Mouse (Mus musculus) layer of hippocampus, adult 18-20 months (tissue): ENCODE measurements at regions not wholly inside any gene's neighbourhood (a gene's known extent, or its start where the extent isn't known, plus 50 kb on each side); places are given as distances from the start of the nearest gene placed in this dataset.
A peak's percentile ranks its signal among the peaks of the same experiment; 100 is the strongest.
"Not testable (repeated sequence)": the region's sequence is repeated elsewhere in the genome, so short reads cannot be mapped to it uniquely, and the experiment has no call there.

Source experiments
- DNase-seq, 2 experiments: peaks; one replicate each; pipeline ENCODE4 v3.0.0; 2022; ENCODE audit warnings: low spot score in 2 of 2

DNA sequence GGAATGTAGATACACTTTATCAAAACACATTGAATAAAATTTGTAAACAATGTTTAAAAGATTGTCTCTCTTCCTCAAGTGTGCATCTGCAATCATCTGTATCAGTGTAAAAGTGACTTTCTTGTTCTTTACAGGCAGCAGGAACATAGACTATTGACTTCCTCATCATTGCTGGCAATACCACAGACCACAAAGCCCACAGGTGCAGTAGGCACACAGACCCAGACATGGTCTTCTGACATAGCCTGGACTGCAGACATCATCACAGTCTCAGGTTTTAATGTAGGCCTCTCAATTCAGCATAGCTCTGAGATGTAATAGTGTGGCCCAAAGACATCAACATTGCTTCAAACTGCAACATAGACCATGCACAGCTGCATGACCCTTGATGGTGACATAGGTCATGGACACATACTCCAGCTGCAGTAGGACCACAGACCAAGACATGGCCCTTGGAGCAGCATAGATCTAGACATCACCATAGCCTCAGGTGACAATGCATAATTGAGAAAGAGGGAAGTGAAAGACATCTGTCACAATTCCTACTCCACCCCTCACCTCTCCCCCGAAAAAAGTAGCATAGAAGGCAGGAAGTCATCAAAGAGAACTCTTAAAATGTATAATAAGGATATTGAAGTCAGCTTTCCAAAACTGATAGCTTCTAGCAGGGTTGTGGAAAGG, 74.1 kb upstream of the Speer2 start:
- DNase-seq = no peak

- DNase-seq = no peak
Measured at GRCm38 (mm10) chr16:69943635-69944034, 80.1 kb upstream of the Speer2 start.

DNA sequence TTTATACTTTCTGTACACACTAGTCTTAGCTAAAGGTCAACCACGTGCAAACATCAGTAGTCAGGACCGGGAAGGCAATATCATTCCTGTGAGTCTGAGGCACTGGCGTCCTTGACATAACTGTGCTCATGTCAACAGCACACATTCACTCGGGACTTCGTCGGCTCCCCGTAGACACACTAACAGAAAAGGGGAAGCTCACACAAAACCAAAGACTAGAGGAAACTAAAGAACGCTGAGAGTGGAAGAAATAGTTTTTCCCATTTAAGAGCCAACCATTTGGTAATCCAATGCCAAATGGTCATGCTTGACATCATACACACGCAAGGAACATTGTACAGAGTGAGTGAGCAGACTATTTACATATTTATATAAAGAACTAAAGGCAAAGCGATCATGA, 85.2 kb upstream of the Speer2 start:
- no peak for DNase-seq

DNA sequence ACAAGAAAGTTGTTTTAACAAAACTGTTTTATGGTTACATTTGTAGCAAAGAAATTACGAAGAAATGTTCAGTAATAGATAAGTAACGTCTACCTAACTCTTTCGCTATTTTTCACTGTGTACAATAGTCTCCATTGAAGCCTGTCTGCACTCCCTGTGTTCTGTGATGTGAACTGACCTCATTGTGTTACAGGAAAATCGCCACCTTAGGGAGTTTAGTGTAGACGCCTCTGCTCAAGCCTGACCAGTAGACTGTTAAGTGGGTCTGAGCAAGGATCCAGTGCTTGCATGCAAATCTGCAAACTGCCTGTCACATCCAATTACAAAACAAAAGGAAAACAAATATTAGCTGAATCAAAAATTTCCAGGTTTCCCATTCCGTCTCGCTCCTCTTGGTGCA, 85.8 kb upstream of the Speer2 start:
- DNase-seq = no peak

- DNase-seq = no peak
Measured at GRCm38 (mm10) chr16:69951581-69951980, 88.0 kb upstream of the Speer2 start.

DNA sequence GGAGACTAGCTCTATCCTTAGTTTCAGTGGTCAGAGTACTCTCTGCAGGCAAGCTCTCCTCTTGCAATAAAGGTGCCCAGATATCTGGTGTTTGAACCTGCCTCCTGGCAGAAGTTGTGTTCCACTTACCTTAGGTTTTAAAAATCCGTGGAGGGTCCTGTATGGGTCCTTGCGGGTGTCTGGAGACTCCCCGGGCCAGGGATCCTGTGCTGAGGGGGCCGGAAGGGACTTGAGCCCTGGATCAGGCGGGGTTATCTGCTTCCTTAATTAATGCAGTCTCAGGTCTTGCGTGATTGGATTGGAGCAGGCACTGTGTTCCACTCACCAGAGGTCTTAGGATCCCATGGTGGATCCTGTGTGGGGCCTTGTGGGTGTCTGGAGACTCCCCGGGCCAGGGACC, 103.0 kb upstream of the Speer2 start:
- not testable (repeated sequence) for DNase-seq

- no peak for DNase-seq
Measured at GRCm38 (mm10) chr16:69979813-69980527, 116.4 kb upstream of the Speer2 start.

GRCm38 (mm10) chr16:69984320-69984719, 120.8 kb upstream of the Speer2 start:
- DNase-seq = no peak

GRCm38 (mm10) chr16:69991907-69992470, 128.4 kb upstream of the Speer2 start:
- no peak for DNase-seq

DNA sequence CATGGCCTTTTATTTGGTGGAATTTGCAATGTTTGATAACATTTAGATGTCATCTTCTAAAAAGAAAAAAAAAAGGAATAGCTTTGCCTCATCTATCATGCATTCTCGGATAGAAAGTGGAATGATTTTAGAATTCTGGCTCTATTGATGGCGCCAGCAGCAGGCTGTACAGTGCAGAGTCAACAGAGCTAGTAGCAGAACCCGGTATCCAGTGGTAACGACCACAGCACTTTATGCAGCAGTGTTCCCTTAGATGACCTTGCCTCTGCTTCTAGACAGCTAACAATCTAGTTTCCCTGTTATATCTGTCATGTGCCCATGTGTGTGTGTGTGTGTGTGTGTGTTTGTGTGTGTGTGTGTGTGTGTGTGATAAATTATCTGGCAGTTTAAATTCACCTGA, 129.2 kb upstream of the Speer2 start:
- DNase-seq = no peak

DNA sequence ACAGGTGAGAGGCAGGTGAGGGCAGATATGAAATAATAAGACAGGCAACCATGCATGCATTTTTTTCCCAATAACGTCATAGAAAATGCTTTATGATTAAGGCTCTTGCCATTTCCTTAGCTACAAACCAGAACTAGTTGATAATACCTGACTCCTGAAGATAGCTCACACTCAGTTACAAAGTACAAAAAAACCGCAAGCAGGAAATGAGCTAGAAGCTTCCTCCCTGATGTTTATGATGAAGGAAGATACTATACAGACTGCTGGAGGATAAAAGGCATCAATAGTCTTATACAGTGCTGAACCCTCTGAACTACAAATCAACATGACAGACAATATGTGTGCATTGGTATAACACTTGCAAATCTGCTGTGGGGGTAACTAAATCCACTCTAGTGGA, 143.3 kb upstream of the Speer2 start:
- no peak for DNase-seq

GRCm38 (mm10) chr16:70016980-70017379, 153.4 kb upstream of the Speer2 start:
- DNase-seq = no peak

- DNase-seq = no peak
Measured at GRCm38 (mm10) chr16:70019564-70019963, 156.0 kb upstream of the Speer2 start.

DNA sequence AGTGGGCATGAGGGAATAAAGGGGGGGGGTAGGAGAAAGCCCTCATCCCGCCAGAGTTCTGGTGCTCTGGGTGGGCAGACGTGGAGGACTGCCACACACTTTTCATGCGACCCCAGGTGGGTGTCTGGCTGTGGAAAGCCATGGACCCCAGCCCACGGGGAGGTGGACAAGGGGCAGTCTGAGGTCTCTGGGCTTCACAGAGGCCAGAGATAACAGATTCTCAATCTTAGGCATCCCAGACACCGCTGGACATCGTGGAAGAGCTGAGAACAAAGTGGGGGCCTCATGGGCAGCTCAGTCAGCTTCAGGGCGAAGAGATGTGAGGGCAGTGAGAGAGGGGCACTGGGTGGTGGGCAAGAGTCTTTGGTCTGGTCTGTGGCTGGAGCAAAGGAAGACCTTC, 157.9 kb upstream of the Speer2 start:
- no peak for DNase-seq

GRCm38 (mm10) chr16:70028649-70029048, 165.1 kb upstream of the Speer2 start:
- DNase-seq = no peak

DNA sequence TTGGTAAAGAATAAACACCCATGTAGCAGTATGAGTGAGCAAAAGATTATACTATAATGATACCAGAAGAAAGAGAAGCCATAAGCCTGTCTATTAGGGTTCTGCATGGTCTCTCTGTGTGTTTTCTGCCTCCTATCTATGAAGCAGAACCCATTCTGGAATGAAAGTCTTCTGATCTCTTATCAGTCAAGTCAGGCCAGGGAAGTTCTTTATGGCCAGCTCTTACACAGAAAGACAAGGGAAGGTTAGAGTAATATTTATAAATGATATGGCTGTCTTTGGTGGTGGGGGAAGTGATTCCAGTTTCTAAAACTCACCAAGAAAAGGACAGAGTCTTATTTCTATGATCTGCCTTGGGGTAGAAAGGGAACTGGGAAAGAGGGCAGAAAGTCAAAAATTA, 182.0 kb upstream of the Speer2 start:
- DNase-seq = no peak

DNA sequence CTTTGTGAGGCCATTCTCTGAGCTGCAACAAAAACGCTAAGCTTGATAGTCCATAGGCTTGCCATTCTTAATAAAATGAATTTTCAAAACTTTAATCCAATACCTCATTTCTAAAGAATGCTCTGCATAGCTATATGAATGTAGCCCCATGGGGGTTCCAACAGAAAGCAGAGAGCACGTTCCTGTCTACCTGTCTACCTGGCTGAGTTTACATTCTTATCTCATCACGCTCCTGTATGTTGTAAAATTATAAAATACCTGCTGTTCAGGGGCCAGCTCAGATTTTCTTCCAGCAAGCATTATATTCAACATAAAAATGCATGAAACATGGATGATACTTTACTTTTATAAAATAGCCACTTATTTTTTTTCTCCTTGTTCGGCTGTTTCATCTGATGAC, 182.5 kb upstream of the Speer2 start:
- no peak for DNase-seq

GRCm38 (mm10) chr16:70049850-70050249, 186.3 kb upstream of the Speer2 start:
- DNase-seq = no peak

DNA sequence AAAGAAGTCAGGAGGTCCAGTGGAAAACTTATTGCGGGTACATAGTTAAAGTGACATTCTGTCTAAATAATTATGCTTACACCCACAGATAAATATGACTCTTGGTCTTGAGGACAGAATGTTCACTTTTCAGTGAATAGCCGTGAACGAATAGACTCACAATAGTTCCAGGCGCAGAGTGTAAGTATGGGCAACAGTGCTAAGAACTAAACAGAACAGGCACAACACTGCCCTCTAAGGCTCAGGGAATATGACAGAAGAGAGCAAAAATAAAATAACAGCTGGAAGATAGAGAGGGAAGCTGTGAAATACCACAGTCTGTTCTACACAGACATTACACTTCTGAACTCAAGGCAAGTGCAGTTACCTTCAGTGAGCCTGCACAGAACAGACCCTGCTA, 207.9 kb upstream of the Speer2 start:
- no peak for DNase-seq

- no peak for DNase-seq
Measured at GRCm38 (mm10) chr16:70073740-70074139, 210.2 kb upstream of the Speer2 start.

DNA sequence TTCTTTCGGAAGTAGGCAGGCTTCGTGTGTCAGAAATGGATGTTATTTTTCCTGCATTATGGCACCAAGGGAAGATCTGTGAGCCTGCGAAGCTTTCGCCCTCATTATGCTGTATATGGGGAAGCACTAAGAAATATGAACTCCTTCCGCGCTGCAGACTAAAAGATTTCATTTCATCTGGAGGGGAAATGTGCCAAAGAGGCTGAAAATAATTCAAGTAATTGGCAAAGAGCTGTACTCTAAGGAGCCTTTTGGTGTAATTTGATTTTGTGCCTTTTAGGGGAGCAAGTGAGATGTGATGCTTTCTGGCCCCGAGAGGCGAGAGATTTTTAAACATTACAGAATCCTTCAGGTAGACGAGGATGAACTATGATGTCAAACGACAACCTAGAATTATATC, 216.0 kb upstream of the Speer2 start:
- no peak for DNase-seq

DNA sequence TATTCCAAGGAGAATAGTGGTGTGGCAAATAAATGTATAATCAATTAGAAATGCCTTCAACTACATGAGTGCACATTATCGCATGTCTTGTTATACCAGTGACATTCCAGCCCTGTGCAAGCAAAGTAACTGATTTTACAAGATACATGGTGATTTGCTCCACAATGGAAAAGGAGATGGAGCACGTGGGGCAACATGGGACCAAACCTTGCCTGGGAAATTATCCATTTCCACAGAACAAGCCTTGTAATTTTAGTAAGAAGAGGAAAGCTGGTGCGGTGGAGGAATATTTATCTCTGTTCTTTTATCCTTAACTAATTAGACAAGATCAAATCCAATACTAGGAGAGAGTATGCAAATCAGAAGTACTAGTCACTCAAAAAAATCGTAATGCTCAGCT, 222.5 kb upstream of the Gbe1 start:
- peak in 1 of 2 experiments; percentile 42 for DNase-seq

DNA sequence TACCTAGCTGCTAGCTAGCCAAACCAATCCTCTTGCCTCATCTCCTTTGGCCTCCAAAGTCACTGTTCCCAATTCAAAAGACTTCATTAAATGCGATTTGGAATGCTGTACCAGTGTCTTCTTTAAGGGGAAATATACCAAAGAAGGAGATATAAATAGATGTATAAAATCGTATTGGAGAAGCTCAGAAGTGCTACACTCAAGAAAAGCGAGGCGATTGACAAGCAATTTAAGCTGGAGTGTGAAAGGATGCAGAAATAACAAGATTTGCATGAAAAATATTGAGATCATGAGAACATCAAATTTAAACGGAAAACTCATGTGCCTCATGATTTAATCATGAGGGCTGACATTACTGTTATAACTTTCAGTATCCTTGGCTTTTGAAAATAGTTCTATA, 221.8 kb upstream of the Gbe1 start:
- DNase-seq = no peak
